Mouse (Mus musculus): Measurements from ENCODE around the gene Ocel1.

GRCm38 (mm10) chr8:71392391-71392790 lies 21.3 kb downstream of the Ocel1 start:
- TF ChIP-seq EP300 (IDR thresholded peaks at IDR 0.05; ENCODE audit: low read length) (no peak), CTCF (conservative IDR thresholded peaks at IDR 0.05 in 1 of 2, IDR thresholded peaks at IDR 0.05 in 1 of 2; ENCODE audit: low read depth in 2 of 2, low read length in 2 of 2) (no peak), UBTF (IDR thresholded peaks at IDR 0.05; ENCODE audit: low read depth, low read length) (no peak), SMC3 (IDR thresholded peaks at IDR 0.05; ENCODE audit: low read depth, low read length) (no peak)
